Mouse (Mus musculus) small intestine, adult 2 months (tissue): ENCODE measurements around the gene Sec14l5. TPM values are rescaled to one million over a fixed set of nuclear protein-coding genes. Genes with fewer than 3 reads are reported as not detected.

Experiments
- H3K27ac ChIP-seq: fragments of 200-500 bp; 2 replicates; pipeline ENCODE4 v1.5.1; 2012; ENCODE audit warnings: low read depth, low read length, control low read depth, inconsistent platforms; ENCODE audit not compliant: insufficient read depth
- H3K27me3 ChIP-seq: fragments of 200-500 bp; 2 replicates; pipeline ENCODE4 v1.6.1; 2012; ENCODE audit warnings: mild to moderate bottlenecking, moderate library complexity, low read length, inconsistent platforms; ENCODE audit not compliant: control insufficient read depth, insufficient read depth
- H3K36me3 ChIP-seq: fragments of 200-500 bp; 2 replicates; pipeline ENCODE4 v1.6.1; 2012; ENCODE audit warnings: mild to moderate bottlenecking, low read length, control low read depth, inconsistent platforms; ENCODE audit not compliant: control insufficient read depth, insufficient read depth
- H3K4me1 ChIP-seq: fragments of 200-500 bp; 2 replicates; pipeline ENCODE4 v1.6.1; 2012; ENCODE audit warnings: low read length, inconsistent platforms, mixed read lengths; ENCODE audit not compliant: control insufficient read depth, insufficient read depth, insufficient read length
- H3K4me3 ChIP-seq: fragments of 200-500 bp; 2 replicates; pipeline ENCODE4 v1.5.1; 2012; ENCODE audit warnings: low read depth, mild to moderate bottlenecking, control low read depth, inconsistent platforms, low read length, moderate library complexity
- CTCF ChIP-seq: fragments of 200-500 bp; IDR thresholded peaks from 2 replicates; pipeline ENCODE4 v1.5.1; 2012; ENCODE audit warnings: low read depth, mild to moderate bottlenecking, control low read depth, inconsistent platforms, low read length, moderate library complexity, mixed read lengths; ENCODE audit not compliant: insufficient replicate concordance, insufficient read length; ENCODE audit errors: extremely low read depth
- POLR2A ChIP-seq: fragments of 200-500 bp; IDR thresholded peaks from 2 replicates; pipeline ENCODE4 v1.6.1; 2012; ENCODE audit warnings: low read depth, mild to moderate bottlenecking, control low read depth, inconsistent platforms, low read length, moderate library complexity
- WGBS: fragments of 180-500 bp; shearing (Covaris S2); methylation state at CpG from one replicate; pipeline ENCODE4 v1.1.7; 2018; 5-methylcytosine and 5-hydroxymethylcytosine counted together
- polyA plus RNA-seq: library from polyadenylated mRNA; depleted of rRNA; stranded (reverse); fragments of >200 nt; gene quantifications from 2 replicates; pipeline ENCODE4 v1.2.3, GENCODE M21; 2012

Sec14l5 gene
- polyA plus RNA-seq, 1 experiment, result not detected

DNA sequence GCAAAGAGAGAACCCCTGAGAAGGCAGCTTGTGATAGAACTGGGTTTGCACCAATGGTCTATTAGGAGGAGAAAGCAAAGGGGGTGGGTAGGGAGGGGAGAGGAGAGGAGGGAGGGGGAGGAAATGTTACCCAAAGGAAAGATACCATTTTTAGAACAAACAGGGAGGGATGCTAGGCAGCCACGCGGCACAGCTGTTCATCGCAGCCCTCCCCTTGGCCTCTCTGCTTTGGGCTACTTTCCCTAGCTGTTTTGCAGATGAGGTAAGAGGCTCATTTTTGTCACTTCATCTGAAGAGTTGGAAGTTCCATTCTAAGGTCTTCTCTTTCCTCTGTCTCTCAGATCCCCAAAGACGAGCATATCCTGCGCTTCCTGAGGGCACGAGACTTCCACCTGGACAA is 25.7 kb downstream of the Sec14l5 start:
- no peak overlapping the region for H3K4me3 ChIP-seq
- no peak for TF ChIP-seq POLR2A
- 77% methylated on average over 6 of the region's 6 CpGs for WGBS

DNA sequence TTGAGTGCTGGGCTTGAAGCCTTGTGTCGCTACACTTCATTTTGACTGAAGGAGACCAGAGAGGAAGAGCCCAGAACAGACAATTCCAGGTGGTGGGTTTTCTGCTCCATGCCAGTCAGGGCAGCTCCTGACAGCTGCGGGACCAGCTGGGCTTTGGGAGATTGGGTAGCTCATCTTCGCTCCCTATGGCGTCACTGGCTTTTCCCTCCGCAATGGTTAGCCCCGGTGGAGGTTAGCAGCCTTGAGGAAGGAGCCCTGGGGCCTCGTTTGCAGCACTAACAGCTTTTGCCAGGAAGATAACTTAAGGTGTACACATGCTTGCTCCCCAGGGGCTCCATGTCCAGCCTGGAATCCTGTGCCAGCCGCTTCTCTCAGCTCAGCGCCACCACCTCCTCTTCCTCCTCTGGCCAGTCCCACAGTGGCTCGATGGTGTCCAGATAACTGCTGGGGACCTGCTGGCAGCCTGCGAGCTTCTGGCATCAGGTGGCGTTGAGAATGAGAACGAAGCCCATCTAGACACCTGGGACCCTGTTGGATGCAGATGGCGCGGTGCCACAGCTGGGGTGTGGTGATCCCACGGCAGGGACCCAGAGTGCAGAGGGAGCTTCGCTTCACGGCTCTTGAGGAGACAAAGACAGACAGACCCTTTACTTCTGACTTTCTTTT is 36.5 kb downstream of the Sec14l5 start:
- no peaks in the 10 kb centered on the region for H3K27me3 ChIP-seq
- no peak overlapping the region for H3K4me3 ChIP-seq
- H3K27ac ChIP-seq, result no peak overlapping the region
- H3K4me1 ChIP-seq, result no peaks in the 10 kb centered on the region
- H3K36me3 ChIP-seq, result no peaks in the 10 kb centered on the region
- 80% methylated on average over 18 of the region's 18 CpGs for WGBS
- TF ChIP-seq CTCF, result no peak
- no peak for TF ChIP-seq POLR2A

More for the DNA sequence above, 25.7 kb downstream of the Sec14l5 start:
- no peaks in the 10 kb centered on the region for H3K27me3 ChIP-seq
- no peaks in the 10 kb centered on the region for H3K36me3 ChIP-seq
- H3K4me1 ChIP-seq, result no peaks in the 10 kb centered on the region
- no peak overlapping the region for H3K27ac ChIP-seq

DNA sequence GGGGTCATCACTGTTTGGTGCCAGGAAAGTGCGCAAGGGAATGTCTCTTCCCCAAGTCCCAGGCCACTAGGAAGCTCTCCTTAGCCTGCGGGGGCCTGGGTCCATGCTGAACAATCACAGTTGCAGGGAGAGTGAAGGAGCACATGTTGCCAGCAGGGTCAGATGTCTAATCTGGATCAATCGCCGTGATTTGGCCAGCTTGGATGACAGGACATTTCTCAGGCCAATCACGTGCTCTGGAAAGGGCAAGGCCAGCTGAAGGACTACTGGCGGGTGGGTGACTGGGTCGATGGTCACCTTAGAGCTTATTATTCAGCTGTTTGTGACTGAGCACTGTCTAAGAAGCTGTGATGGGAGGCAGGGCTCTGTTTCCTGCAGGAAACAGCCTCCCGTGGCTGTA is 37.2 kb downstream of the Sec14l5 start:
- Histone ChIP-seq H3K4me3 (no peak overlapping the region), H3K4me1 (no peaks in the 10 kb centered on the region), H3K27ac (no peak overlapping the region), H3K27me3 (no peaks in the 10 kb centered on the region), H3K36me3 (no peaks in the 10 kb centered on the region)
- TF ChIP-seq CTCF (no peak), POLR2A (no peak)
- 41% methylated on average over 8 of the region's 8 CpGs for WGBS

DNA sequence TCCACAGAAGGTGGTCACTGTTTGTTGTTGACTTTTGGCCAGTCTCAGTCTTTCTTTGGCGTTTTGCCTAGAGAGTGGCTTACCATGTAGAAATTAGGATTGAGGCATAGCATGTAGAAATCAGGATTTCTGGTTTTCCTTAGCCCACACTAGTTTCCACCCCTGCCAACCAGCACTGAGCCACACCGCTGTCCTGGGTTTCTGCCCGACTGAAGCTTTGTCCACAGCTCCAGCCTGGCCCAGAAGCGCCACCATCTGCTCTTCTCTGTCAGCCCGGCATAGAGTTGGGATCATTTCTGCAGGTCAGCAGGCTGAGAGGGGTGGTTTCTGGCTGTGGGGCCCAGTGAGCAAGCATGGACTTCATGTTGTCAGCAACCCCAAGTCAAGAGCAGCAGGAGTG is 38.0 kb downstream of the Sec14l5 start:
- TF ChIP-seq POLR2A (no peak), CTCF (no peak)
- Histone ChIP-seq H3K4me3 (no peak overlapping the region), H3K27me3 (no peaks in the 10 kb centered on the region), H3K4me1 (no peaks in the 10 kb centered on the region), H3K36me3 (no peaks in the 10 kb centered on the region), H3K27ac (no peak overlapping the region)
- 75% methylated on average over 5 of the region's 5 CpGs for WGBS

DNA sequence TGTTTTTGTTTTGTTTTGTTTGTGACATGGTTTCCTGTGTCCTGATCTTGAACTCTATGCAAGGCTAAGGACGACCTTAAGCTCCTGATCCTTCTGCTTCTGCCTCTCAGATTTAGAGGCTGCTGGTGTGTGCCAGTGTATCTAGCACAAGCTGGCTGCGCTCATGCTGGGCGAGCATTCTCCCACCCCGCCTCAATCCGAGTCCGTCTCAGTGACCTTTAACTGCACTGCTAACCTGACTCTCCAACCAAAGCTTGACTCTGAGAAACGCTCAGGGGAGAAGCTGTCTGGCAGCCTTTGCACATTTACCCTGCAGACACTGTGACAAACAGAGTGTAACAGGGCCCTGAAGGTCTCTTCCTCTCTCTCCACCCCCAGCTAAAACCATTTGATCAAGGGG is 38.8 kb downstream of the Sec14l5 start:
- Histone ChIP-seq H3K4me1 (no peaks in the 10 kb centered on the region), H3K4me3 (no peak overlapping the region), H3K27me3 (no peaks in the 10 kb centered on the region), H3K27ac (no peak overlapping the region), H3K36me3 (no peaks in the 10 kb centered on the region)
- TF ChIP-seq POLR2A (no peak), CTCF (no peak)
- 40% methylated on average over 7 of the region's 7 CpGs for WGBS

DNA sequence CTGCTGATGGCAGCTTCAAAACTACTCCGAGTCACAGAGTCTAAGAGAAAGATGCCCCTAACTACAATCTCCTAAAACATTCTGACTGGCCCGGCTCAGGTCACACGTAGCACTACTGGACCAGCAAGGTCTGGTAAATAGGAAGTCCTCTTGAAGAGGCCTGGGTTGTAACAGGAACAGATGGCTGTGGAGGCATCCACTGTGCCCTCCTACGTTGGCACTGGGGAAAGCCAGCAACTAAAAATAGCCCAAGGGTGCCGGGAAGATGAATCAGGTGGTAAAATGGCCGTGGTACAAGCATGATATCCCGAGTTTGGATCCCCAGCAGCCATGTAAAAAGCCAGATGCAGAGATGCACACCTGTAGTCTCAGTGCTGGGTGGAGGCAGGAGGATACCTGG is 39.3 kb downstream of the Sec14l5 start:
- WGBS, result 66% methylated on average over 7 of the region's 7 CpGs
- no peak for TF ChIP-seq POLR2A
- Histone ChIP-seq H3K36me3 (no peaks in the 10 kb centered on the region), H3K4me3 (no peak overlapping the region), H3K4me1 (no peaks in the 10 kb centered on the region), H3K27ac (no peak overlapping the region), H3K27me3 (no peaks in the 10 kb centered on the region)

DNA sequence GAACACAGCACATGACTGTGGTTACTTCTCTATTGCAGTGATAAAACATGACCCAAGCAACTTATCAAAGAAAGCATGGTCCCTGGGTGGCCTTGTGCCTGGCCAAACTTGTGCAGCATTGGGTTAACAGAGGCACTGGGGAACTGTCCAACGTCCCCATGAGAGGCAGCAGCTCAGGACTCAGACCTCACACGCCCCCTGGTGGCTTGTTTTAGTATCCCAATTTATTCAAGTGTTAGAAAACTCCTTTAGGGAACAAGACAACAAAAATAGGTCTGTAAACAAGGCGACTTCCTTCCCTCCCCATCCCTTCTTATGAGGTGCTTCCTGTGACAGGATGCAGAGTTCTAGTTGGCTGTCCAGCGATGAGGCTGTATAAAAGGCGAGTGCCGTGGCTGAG is 48.2 kb downstream of the Sec14l5 start:
- Histone ChIP-seq H3K27ac (no peak overlapping the region), H3K4me1 (no peaks in the 10 kb centered on the region), H3K27me3 (no peaks in the 10 kb centered on the region), H3K36me3 (peaks cover 28% of the 10 kb centered on the region), H3K4me3 (no peak overlapping the region)
- TF ChIP-seq POLR2A (no peak), CTCF (peak; percentile 68; the same call in 1 of the 2 replicates)
- WGBS, result 38% methylated on average over 6 of the region's 6 CpGs
